Mouse (Mus musculus) spleen, postnatal 0 days (tissue): ENCODE results near the gene Chl1. TPM values are rescaled to one million over a fixed set of nuclear protein-coding genes. Genes with fewer than 3 reads are reported as not detected.

Experiments used
- polyA plus RNA-seq: library from polyadenylated mRNA; unstranded; fragments of >200 nt; fragmentation: Nextera tagmentation; extraction: Ambion mirVana; gene quantifications from 2 replicates; pipeline ENCODE4 v1.2.1, GENCODE M21; 2015

The Chl1 gene
- polyA plus RNA-seq = 0.18 and 0.29 TPM in 2 replicates

GRCm38 (mm10) chr6:103510392-103511289, at the start of gene Chl1:
Gene Chl1 (plus strand): TSS chr6:103510586.

